Mouse (Mus musculus) CH12.LX (cell line): ENCODE data around the gene Mecr.

Source experiments
- CTCF ChIP-seq, 2 experiments: IDR thresholded peaks in 1 of 2; conservative IDR thresholded peaks in 1 of 2; 2 replicates each; pipeline ENCODE4 v1.5.1; 2011 to 2012; ENCODE audit warnings: low read depth in 2 of 2, low read length in 2 of 2, improper control_type of control experiment in 1 of 2, inconsistent platforms in 1 of 2, mild to moderate bottlenecking in 1 of 2, moderate library complexity in 1 of 2
- EP300 ChIP-seq: IDR thresholded peaks from 2 replicates; pipeline ENCODE4 v1.6.1; 2011; ENCODE audit warnings: low read length, improper control_type of control experiment
- GABPA ChIP-seq: IDR thresholded peaks from 2 replicates; pipeline ENCODE4 v1.6.1; 2012; ENCODE audit warnings: low read depth, low read length, improper control_type of control experiment, inconsistent platforms; ENCODE audit not compliant: insufficient replicate concordance
- MAX ChIP-seq: IDR thresholded peaks from 2 replicates; pipeline ENCODE4 v1.6.1; 2011; ENCODE audit warnings: low read length, improper control_type of control experiment
- RAD21 ChIP-seq: IDR thresholded peaks from 2 replicates; pipeline ENCODE4 v1.6.1; 2011; ENCODE audit warnings: low read depth, mild to moderate bottlenecking, low read length, improper control_type of control experiment, moderate library complexity
- SMC3 ChIP-seq: IDR thresholded peaks from 2 replicates; pipeline ENCODE4 v1.6.1; 2011; ENCODE audit warnings: low read depth, low read length, improper control_type of control experiment
- ZNF384 ChIP-seq: IDR thresholded peaks from 2 replicates; pipeline ENCODE4 v1.6.1; 2012; ENCODE audit warnings: low read depth, low read length, improper control_type of control experiment, inconsistent platforms

DNA sequence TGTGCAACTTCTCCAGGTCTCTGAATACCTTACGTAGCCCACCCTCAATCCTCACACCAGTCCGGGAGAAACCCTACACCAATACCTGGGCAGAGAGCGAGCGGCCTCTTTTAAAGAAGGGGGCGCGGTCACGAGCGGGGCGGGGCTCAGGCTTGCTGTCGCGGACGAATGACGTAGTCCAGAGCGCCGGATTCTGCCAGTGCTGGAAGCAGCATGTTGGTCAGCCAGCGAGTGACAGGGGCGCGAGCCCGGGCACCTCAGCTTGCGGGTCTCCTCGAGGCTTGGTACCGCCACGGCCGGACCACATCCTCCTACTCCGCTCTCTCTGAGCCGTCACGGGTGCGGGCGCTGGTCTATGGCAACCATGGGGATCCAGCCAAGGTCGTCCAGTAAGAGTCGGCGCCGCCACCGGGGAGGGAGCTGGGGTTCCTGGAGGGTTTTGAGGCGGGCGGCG, at the start of gene Mecr:
- no peak for TF ChIP-seq CTCF (conservative IDR thresholded peaks at IDR 0.05 in 1 of 2, IDR thresholded peaks at IDR 0.05 in 1 of 2; ENCODE audit: low read depth in 2 of 2, low read length in 2 of 2)
- TF ChIP-seq MAX = peak; percentile 87
- no peak for TF ChIP-seq SMC3
- no peak for TF ChIP-seq EP300
- TF ChIP-seq GABPA = no peak; the same call in 1 of the 2 replicates
- TF ChIP-seq ZNF384 = no peak
- no peak for TF ChIP-seq RAD21
